Mouse (Mus musculus): ENCODE measurements at regions not wholly inside any gene's neighbourhood (a gene's known extent, or its start where the extent isn't known, plus 50 kb on each side); places are given as distances from the start of the nearest gene placed in this dataset.

- Histone ChIP-seq H3K27me3 (replicated peaks; ENCODE audit: control insufficient read depth, insufficient read depth, low read length) (no peaks in the 10 kb centered on the region), H3K36me3 (ENCODE audit: control insufficient read depth, insufficient read depth, low read length) (no peaks in the 10 kb centered on the region), H3K4me2 (ENCODE audit: low read depth, low read length) (no peak overlapping the region), H3K4me3 (ENCODE audit: low read depth, low read length) (no peak overlapping the region), H3K9ac (ENCODE audit: low read depth, low read length) (no peak overlapping the region), H3K9me3 (ENCODE audit: control insufficient read depth, low read length) (no peaks in the 10 kb centered on the region), H3K27ac (replicated peaks; ENCODE audit: low read depth, low read length) (no peak overlapping the region), H3K4me1 (ENCODE audit: control insufficient read depth, insufficient read depth, low read length) (no peaks in the 10 kb centered on the region)
- DNase-seq (ENCODE audit: low spot score) (peak; percentile 1), ATAC-seq (ENCODE audit: low read depth) (no peak)
- WGBS, result 66% methylated on average over 4 of the region's 4 CpGs
Measured at GRCm38 (mm10) chrX:92791023-92791346, 191.6 kb upstream of the Mageb18 start.

- WGBS, result 60% methylated on average over 5 of the region's 5 CpGs
- peak; percentile 3 for DNase-seq (ENCODE audit: low spot score)
- Histone ChIP-seq H3K4me1 (ENCODE audit: control insufficient read depth, insufficient read depth, low read length) (no peaks in the 10 kb centered on the region), H3K4me2 (ENCODE audit: low read depth, low read length) (no peak overlapping the region), H3K9me3 (ENCODE audit: control insufficient read depth, low read length) (no peaks in the 10 kb centered on the region), H3K27ac (replicated peaks; ENCODE audit: low read depth, low read length) (no peak overlapping the region), H3K36me3 (ENCODE audit: control insufficient read depth, insufficient read depth, low read length) (no peaks in the 10 kb centered on the region), H3K27me3 (replicated peaks; ENCODE audit: control insufficient read depth, insufficient read depth, low read length) (no peaks in the 10 kb centered on the region), H3K4me3 (ENCODE audit: low read depth, low read length) (no peak overlapping the region), H3K9ac (ENCODE audit: low read depth, low read length) (no peak overlapping the region)
- ATAC-seq (ENCODE audit: low read depth), result no peak
Measured at GRCm38 (mm10) chrX:92790323-92791022, 191.1 kb upstream of the Mageb18 start.

GRCm38 (mm10) chrX:92786814-92787213 is 187.4 kb upstream of the Mageb18 start:
- H3K4me2 ChIP-seq (ENCODE audit: low read depth, low read length), result no peak overlapping the region
- DNase-seq (ENCODE audit: low spot score) (no peak), ATAC-seq (ENCODE audit: low read depth) (no peak)
- no peaks in the 10 kb centered on the region for H3K27me3 ChIP-seq (replicated peaks; ENCODE audit: control insufficient read depth, insufficient read depth, low read length)
- H3K4me1 ChIP-seq (ENCODE audit: control insufficient read depth, insufficient read depth, low read length), result no peaks in the 10 kb centered on the region
- 46% methylated on average over 2 of the region's 2 CpGs for WGBS
- H3K27ac ChIP-seq (replicated peaks; ENCODE audit: low read depth, low read length), result no peak overlapping the region
- H3K9ac ChIP-seq (ENCODE audit: low read depth, low read length), result no peak overlapping the region
- no peaks in the 10 kb centered on the region for H3K9me3 ChIP-seq (ENCODE audit: control insufficient read depth, low read length)
- no peak overlapping the region for H3K4me3 ChIP-seq (ENCODE audit: low read depth, low read length)
- no peaks in the 10 kb centered on the region for H3K36me3 ChIP-seq (ENCODE audit: control insufficient read depth, insufficient read depth, low read length)

- Histone ChIP-seq H3K27me3 (replicated peaks; ENCODE audit: control insufficient read depth, insufficient read depth, low read length) (no peaks in the 10 kb centered on the region), H3K9ac (ENCODE audit: low read depth, low read length) (no peak overlapping the region), H3K27ac (replicated peaks; ENCODE audit: low read depth, low read length) (no peak overlapping the region), H3K4me2 (ENCODE audit: low read depth, low read length) (no peak overlapping the region), H3K9me3 (ENCODE audit: control insufficient read depth, low read length) (no peaks in the 10 kb centered on the region), H3K4me1 (ENCODE audit: control insufficient read depth, insufficient read depth, low read length) (no peaks in the 10 kb centered on the region), H3K4me3 (ENCODE audit: low read depth, low read length) (no peak overlapping the region), H3K36me3 (ENCODE audit: control insufficient read depth, insufficient read depth, low read length) (no peaks in the 10 kb centered on the region)
- DNase-seq (ENCODE audit: low spot score) (no peak), ATAC-seq (ENCODE audit: low read depth) (no peak)
- 45% methylated on average over 2 of the region's 2 CpGs for WGBS
Measured at GRCm38 (mm10) chrX:92740026-92740425, 140.7 kb upstream of the Mageb18 start.

GRCm38 (mm10) chrX:92710279-92710678 is 110.9 kb upstream of the Mageb18 start:
- no peaks in the 10 kb centered on the region for H3K27me3 ChIP-seq (replicated peaks; ENCODE audit: control insufficient read depth, insufficient read depth, low read length)
- no peak overlapping the region for H3K4me3 ChIP-seq (ENCODE audit: low read depth, low read length)
- no peak overlapping the region for H3K4me2 ChIP-seq (ENCODE audit: low read depth, low read length)
- ATAC-seq (ENCODE audit: low read depth) (no peak), DNase-seq (ENCODE audit: low spot score) (no peak)
- H3K9me3 ChIP-seq (ENCODE audit: control insufficient read depth, low read length), result no peaks in the 10 kb centered on the region
- 18% methylated on average over 1 of the region's 1 CpGs for WGBS
- no peak overlapping the region for H3K9ac ChIP-seq (ENCODE audit: low read depth, low read length)
- H3K4me1 ChIP-seq (ENCODE audit: control insufficient read depth, insufficient read depth, low read length), result no peaks in the 10 kb centered on the region
- no peak overlapping the region for H3K27ac ChIP-seq (replicated peaks; ENCODE audit: low read depth, low read length)
- no peaks in the 10 kb centered on the region for H3K36me3 ChIP-seq (ENCODE audit: control insufficient read depth, insufficient read depth, low read length)

GRCm38 (mm10) chrX:92679761-92680160 is 80.4 kb upstream of the Mageb18 start:
- WGBS, result 69% methylated on average over 7 of the region's 7 CpGs
- Histone ChIP-seq H3K4me2 (ENCODE audit: low read depth, low read length) (no peak overlapping the region), H3K27me3 (replicated peaks; ENCODE audit: control insufficient read depth, insufficient read depth, low read length) (no peaks in the 10 kb centered on the region), H3K27ac (replicated peaks; ENCODE audit: low read depth, low read length) (0 out of 2 replicates have a peak overlapping the region, but pooled peaks have one; percentile 2), H3K9ac (ENCODE audit: low read depth, low read length) (no peak overlapping the region), H3K4me1 (ENCODE audit: control insufficient read depth, insufficient read depth, low read length) (no peaks in the 10 kb centered on the region), H3K9me3 (ENCODE audit: control insufficient read depth, low read length) (no peaks in the 10 kb centered on the region), H3K36me3 (ENCODE audit: control insufficient read depth, insufficient read depth, low read length) (no peaks in the 10 kb centered on the region), H3K4me3 (ENCODE audit: low read depth, low read length) (no peak overlapping the region)
- DNase-seq (ENCODE audit: low spot score) (no peak), ATAC-seq (ENCODE audit: low read depth) (no peak)

GRCm38 (mm10) chrX:92661168-92661567 is 61.8 kb upstream of the Mageb18 start:
- Histone ChIP-seq H3K4me2 (ENCODE audit: low read depth, low read length) (no peak overlapping the region), H3K27me3 (replicated peaks; ENCODE audit: control insufficient read depth, insufficient read depth, low read length) (no peaks in the 10 kb centered on the region), H3K9me3 (ENCODE audit: control insufficient read depth, low read length) (no peaks in the 10 kb centered on the region), H3K9ac (ENCODE audit: low read depth, low read length) (no peak overlapping the region), H3K27ac (replicated peaks; ENCODE audit: low read depth, low read length) (no peak overlapping the region), H3K4me1 (ENCODE audit: control insufficient read depth, insufficient read depth, low read length) (no peaks in the 10 kb centered on the region), H3K4me3 (ENCODE audit: low read depth, low read length) (no peak overlapping the region), H3K36me3 (ENCODE audit: control insufficient read depth, insufficient read depth, low read length) (no peaks in the 10 kb centered on the region)
- 61% methylated on average over 2 of the region's 2 CpGs for WGBS
- ATAC-seq (ENCODE audit: low read depth), result no peak
- DNase-seq (ENCODE audit: low spot score), result peak; percentile 8

Measured in embryonic facial prominence, embryonic 14.5 days (tissue).